Mouse (Mus musculus) heart, postnatal 10 days (tissue): ENCODE measurements around the gene Saal1. TPM values are rescaled to one million over a fixed set of nuclear protein-coding genes. Genes with fewer than 3 reads are reported as not detected.

Experiments used
- total RNA-seq, 2 experiments: library from RNA; stranded (reverse); gene quantifications; 2 replicates each; pipeline ENCODE4 v1.2.3; 2021

The Saal1 gene
- total RNA-seq, 2 experiments from 2014 or later: 5.0 to 5.9 TPM

Other genes with a start within 250 kb of the Saal1 start
- gene Sergef, start 70.9 kb downstream of the Saal1 start, total RNA-seq: 1 to 10 TPM; 5.6 to 6.5 TPM
- gene Tph1, start 38.1 kb downstream of the Saal1 start, total RNA-seq: not detected
- not detected for gene Saa3, start 5.0 kb upstream of the Saal1 start, total RNA-seq
- not detected for gene Saa4, start 21.9 kb upstream of the Saal1 start, total RNA-seq
- not detected for gene Saa1, start 32.3 kb upstream of the Saal1 start, total RNA-seq
- gene Saa2, start 41.1 kb upstream of the Saal1 start, total RNA-seq: not detected
- gene Hps5, start 85.4 kb upstream of the Saal1 start, total RNA-seq: 10 to 100 TPM; 11.6 TPM
- gene Gtf2h1, start 85.4 kb upstream of the Saal1 start, total RNA-seq: 10 to 100 TPM; 22.6 to 22.7 TPM
- gene Ldha, start 130.8 kb upstream of the Saal1 start, total RNA-seq: 100 to 1,000 TPM; 889 to 902 TPM
- not detected for gene Ldhc, start 150.5 kb upstream of the Saal1 start, total RNA-seq
- gene Tsg101, start 209.3 kb upstream of the Saal1 start, total RNA-seq: 10 to 100 TPM; 78.8 to 80.3 TPM
- gene Uevld, start 247.8 kb upstream of the Saal1 start, total RNA-seq: 10 to 100 TPM; 10.8 to 13.4 TPM